Mouse (Mus musculus) CH12.LX (cell line): Measurements from ENCODE around the gene Trpm3. TPM values are rescaled to one million over a fixed set of nuclear protein-coding genes. Genes with fewer than 3 reads are reported as not detected.

ENCODE experiments used
- DNase-seq: peaks from one replicate; pipeline ENCODE4 v3.0.0-alpha.2; 2013; ENCODE audit errors: extremely low read depth
- H3K27ac ChIP-seq: 2 replicates; pipeline ENCODE4 v1.5.1; 2012; ENCODE audit warnings: low read depth, mild to moderate bottlenecking, control low read depth, moderate library complexity; ENCODE audit not compliant: insufficient read depth
- H3K27me3 ChIP-seq: replicated peaks from 2 replicates; pipeline ENCODE3; 2012; ENCODE audit warnings: inconsistent platforms
- H3K36me3 ChIP-seq, 2 experiments: replicated peaks in 1 of 2; 2 replicates each; pipeline versions ENCODE3 to v1.6.1; 2012; ENCODE audit warnings: inconsistent platforms in 1 of 2, low read length in 1 of 2, mild to moderate bottlenecking in 1 of 2, mixed read lengths in 1 of 2, moderate library complexity in 1 of 2; ENCODE audit not compliant: control insufficient read depth in 1 of 2, insufficient read depth in 1 of 2
- H3K4me1 ChIP-seq, 2 experiments: 2 replicates each; pipeline ENCODE4 v1.6.1; 2012; ENCODE audit warnings: inconsistent platforms in 1 of 2, moderate library complexity in 1 of 2; ENCODE audit not compliant: insufficient read depth in 2 of 2, control insufficient read depth in 1 of 2
- H3K4me2 ChIP-seq: 2 replicates; pipeline ENCODE4 v1.6.1; 2012; ENCODE audit warnings: low read depth, mild to moderate bottlenecking, control low read depth; ENCODE audit not compliant: poor library complexity, insufficient read depth, severe bottlenecking
- H3K4me3 ChIP-seq, 3 experiments: fragments of 150-350 bp in 1 of 3; sonication (generic) in 1 of 3; replicated peaks in 1 of 3; 2 replicates each; pipeline versions ENCODE3 to v1.5.1; 2011 to 2012; ENCODE audit warnings: low read depth in 2 of 3, low read length in 2 of 3, mild to moderate bottlenecking in 2 of 3, moderate library complexity in 2 of 3, control low read depth in 1 of 3, improper control_type of control experiment in 1 of 3, inconsistent platforms in 1 of 3, mixed read lengths in 1 of 3; ENCODE audit not compliant: poor library complexity in 1 of 3
- H3K79me2 ChIP-seq: replicated peaks from 2 replicates; pipeline ENCODE4 v1.6.1; 2012; ENCODE audit warnings: mild to moderate bottlenecking, moderate library complexity; ENCODE audit not compliant: control insufficient read depth, poor library complexity, insufficient read depth, severe bottlenecking; ENCODE audit errors: extremely low read depth
- H3K9ac ChIP-seq: 2 replicates; pipeline ENCODE4 v1.6.1; 2012; ENCODE audit warnings: low read depth, mild to moderate bottlenecking, control low read depth, moderate library complexity; ENCODE audit not compliant: insufficient read depth
- H3K9me3 ChIP-seq: replicated peaks from 2 replicates; pipeline ENCODE3; 2012; ENCODE audit warnings: low read length, inconsistent platforms, mixed read lengths
- BHLHE40 ChIP-seq: IDR thresholded peaks from 2 replicates; pipeline ENCODE4 v1.6.1; 2011; ENCODE audit warnings: mild to moderate bottlenecking, low read depth, low read length, improper control_type of control experiment
- CHD1 ChIP-seq: IDR thresholded peaks from 2 replicates; pipeline ENCODE4 v1.6.1; 2012; ENCODE audit warnings: low read depth, low read length, improper control_type of control experiment, inconsistent platforms
- ELF1 ChIP-seq: IDR thresholded peaks from 2 replicates; pipeline ENCODE4 v1.6.1; 2014; ENCODE audit warnings: low read depth, mild to moderate bottlenecking, inconsistent platforms, low read length, improper control_type of control experiment
- ETS1 ChIP-seq: conservative IDR thresholded peaks from 2 replicates; pipeline ENCODE4 v1.6.1; 2012; ENCODE audit warnings: low read depth, mild to moderate bottlenecking, inconsistent platforms, low read length, improper control_type of control experiment, moderate library complexity
- IRF4 ChIP-seq: IDR thresholded peaks from 2 replicates; pipeline ENCODE4 v1.6.1; 2014; ENCODE audit warnings: low read depth, mild to moderate bottlenecking, inconsistent platforms, low read length, improper control_type of control experiment
- JUN ChIP-seq: IDR thresholded peaks from 2 replicates; pipeline ENCODE4 v1.6.1; 2011; ENCODE audit warnings: low read depth, mild to moderate bottlenecking, low read length, improper control_type of control experiment, moderate library complexity; ENCODE audit not compliant: insufficient read depth
- MAX ChIP-seq: IDR thresholded peaks from 2 replicates; pipeline ENCODE4 v1.6.1; 2011; ENCODE audit warnings: low read length, improper control_type of control experiment
- MAZ ChIP-seq: IDR thresholded peaks from 2 replicates; pipeline ENCODE4 v1.6.1; 2012; ENCODE audit warnings: low read depth, mild to moderate bottlenecking, inconsistent platforms, low read length, improper control_type of control experiment, moderate library complexity
- MXI1 ChIP-seq: IDR thresholded peaks from 2 replicates; pipeline ENCODE4 v1.6.1; 2011; ENCODE audit warnings: mild to moderate bottlenecking, low read depth, low read length, improper control_type of control experiment
- MYC ChIP-seq: IDR thresholded peaks from 2 replicates; pipeline ENCODE4 v1.6.1; 2011; ENCODE audit warnings: low read depth, mild to moderate bottlenecking, improper control_type of control experiment, low read length
- NELFE ChIP-seq: IDR thresholded peaks from 2 replicates; pipeline ENCODE4 v1.6.1; 2011; ENCODE audit warnings: low read depth, low read length, improper control_type of control experiment
- POLR2A ChIP-seq: IDR thresholded peaks from 2 replicates; pipeline ENCODE4 v1.6.1; 2011; ENCODE audit warnings: low read depth, mild to moderate bottlenecking, improper control_type of control experiment, low read length
- POLR2AphosphoS2 ChIP-seq: IDR thresholded peaks from 2 replicates; pipeline ENCODE4 v1.6.1; 2011; ENCODE audit warnings: low read depth, low read length, improper control_type of control experiment
- RAD21 ChIP-seq: IDR thresholded peaks from 2 replicates; pipeline ENCODE4 v1.6.1; 2011; ENCODE audit warnings: low read depth, mild to moderate bottlenecking, low read length, improper control_type of control experiment, moderate library complexity
- SMC3 ChIP-seq: IDR thresholded peaks from 2 replicates; pipeline ENCODE4 v1.6.1; 2011; ENCODE audit warnings: low read depth, low read length, improper control_type of control experiment
- TBP ChIP-seq: conservative IDR thresholded peaks from 2 replicates; pipeline ENCODE4 v1.6.1; 2011; ENCODE audit warnings: low read depth, low read length, improper control_type of control experiment
- TCF12 ChIP-seq: IDR thresholded peaks from 2 replicates; pipeline ENCODE4 v1.6.1; 2014; ENCODE audit warnings: low read depth, mild to moderate bottlenecking, inconsistent platforms, low read length, improper control_type of control experiment
- UBTF ChIP-seq: IDR thresholded peaks from 2 replicates; pipeline ENCODE4 v1.6.1; 2012; ENCODE audit warnings: low read depth, mild to moderate bottlenecking, inconsistent platforms, low read length, improper control_type of control experiment, moderate library complexity
- USF1 ChIP-seq: IDR thresholded peaks from 2 replicates; pipeline ENCODE4 v1.6.1; 2014; ENCODE audit warnings: low read depth, mild to moderate bottlenecking, inconsistent platforms, low read length, improper control_type of control experiment
- USF2 ChIP-seq: conservative IDR thresholded peaks from 2 replicates; pipeline ENCODE4 v1.6.1; 2011; ENCODE audit warnings: low read depth, low read length, improper control_type of control experiment
- ZMIZ1 ChIP-seq: IDR thresholded peaks from 2 replicates; pipeline ENCODE4 v1.6.1; 2012; ENCODE audit warnings: low read depth, mild to moderate bottlenecking, inconsistent platforms, low read length, improper control_type of control experiment
- ZNF384 ChIP-seq: IDR thresholded peaks from 2 replicates; pipeline ENCODE4 v1.6.1; 2012; ENCODE audit warnings: low read depth, low read length, improper control_type of control experiment, inconsistent platforms
- dilution Hi-C: fragments of 300-500 bp; cut with MboI; formaldehyde crosslinking; loops from 2 replicates; pipeline ENCODE4 v1.14.3; 2020; ENCODE audit warnings: low sequenced_read_pairs; ENCODE audit not compliant: extremely low pct_unique_long_range_greater_than_20kb, extremely low pct_ligation_motif_present
- in situ Hi-C: fragments of 300-500 bp; cut with MboI; formaldehyde crosslinking; loops from 3 replicates; pipeline ENCODE4 v1.14.3; 2019; ENCODE audit warnings: low sequenced_read_pairs, low pct_ligation_motif_present, low pct_unique_long_range_greater_than_20kb, mixed read lengths
- polyA plus RNA-seq: library from polyadenylated mRNA; unstranded; fragments of >175 nt; gene quantifications from 2 replicates; pipeline ENCODE4 v1.2.1, GENCODE M21; 2012; ENCODE audit warnings: low read depth; ENCODE audit not compliant: insufficient read length
- total RNA-seq, 2 experiments: library from RNA; depleted of rRNA; stranded (reverse); fragments of 300-350 nt in 1 of 2; fragments of >200 nt in 1 of 2; gene quantifications; 2 replicates each; pipeline ENCODE4 v1.2.3; 2012 to 2014

Trpm3 gene
- total and polyA plus RNA-seq, 3 experiments, result 0.01 TPM; not detected in 2

DNA sequence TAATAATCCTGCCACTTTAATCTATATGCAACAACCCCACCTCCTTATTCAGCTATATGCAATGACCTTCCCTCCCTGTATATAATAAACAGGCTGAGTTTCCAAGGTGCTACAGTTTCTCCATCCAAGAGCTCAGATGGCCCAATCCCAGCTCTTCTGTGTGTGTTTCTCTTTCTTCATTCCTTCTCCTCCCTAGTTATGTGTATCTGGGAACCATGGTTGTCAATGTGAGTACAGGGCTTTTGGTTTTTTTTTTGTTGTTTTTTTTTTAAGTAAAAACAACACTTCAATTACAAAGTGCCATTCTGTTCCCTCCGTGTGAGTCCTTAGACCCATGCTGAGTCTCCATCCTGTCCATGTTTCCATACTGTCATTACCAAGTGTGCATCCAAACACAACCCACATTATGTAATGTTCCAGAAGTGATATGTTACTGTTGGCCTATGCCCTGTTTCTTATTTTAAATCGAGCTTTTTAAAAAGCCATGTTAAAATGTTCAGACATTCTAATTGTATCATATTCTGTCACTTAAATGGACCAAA is 879.4 kb downstream of the Trpm3 start:
- no peak overlapping the region for H3K9ac ChIP-seq
- H3K4me1 ChIP-seq, result no peaks in the 10 kb centered on the region
- no peak for DNase-seq
- dilution Hi-C loops (no loop called here), in situ Hi-C loops (no loop called here)
- H3K79me2 ChIP-seq, result no peaks in the 10 kb centered on the region
- no peak overlapping the region for H3K4me2 ChIP-seq
- no peak overlapping the region for H3K4me3 ChIP-seq
- no peaks in the 10 kb centered on the region for H3K27me3 ChIP-seq
- H3K36me3 ChIP-seq, result no peaks in the 10 kb centered on the region
- TF ChIP-seq MAX (no peak), ZMIZ1 (no peak), MAZ (no peak)
- no peak overlapping the region for H3K27ac ChIP-seq
- H3K9me3 ChIP-seq, result peaks cover 2% of the 10 kb centered on the region

DNA sequence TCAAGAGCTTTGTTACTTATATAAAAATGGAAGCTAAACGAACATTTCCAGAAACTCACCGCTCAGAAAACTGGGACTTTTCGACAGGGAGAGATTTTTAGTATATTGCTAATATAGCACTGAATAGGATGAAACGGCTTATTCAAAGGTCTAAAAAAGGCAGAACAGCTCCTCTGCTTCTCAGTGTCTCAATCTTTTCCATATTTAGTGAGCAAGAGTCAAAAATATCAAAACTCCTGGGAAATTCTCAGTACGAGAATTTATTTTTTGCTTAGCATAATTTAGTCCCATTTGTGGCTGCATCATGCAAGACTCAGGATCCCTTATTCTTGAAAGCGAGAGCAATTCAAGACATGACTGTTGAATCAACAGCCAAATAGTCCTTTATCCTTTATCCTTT is 884.1 kb downstream of the Trpm3 start:
- H3K36me3 ChIP-seq, result no peaks in the 10 kb centered on the region
- H3K4me1 ChIP-seq, result no peaks in the 10 kb centered on the region
- H3K4me2 ChIP-seq, result no peak overlapping the region
- DNase-seq, result no peak
- no peak overlapping the region for H3K4me3 ChIP-seq
- no peaks in the 10 kb centered on the region for H3K9me3 ChIP-seq
- dilution Hi-C loops (no loop called here), in situ Hi-C loops (no loop called here)
- H3K27me3 ChIP-seq, result no peaks in the 10 kb centered on the region
- TF ChIP-seq USF1 (no peak), UBTF (no peak), RAD21 (no peak), ETS1 (no peak), IRF4 (no peak), MYC (no peak), TBP (no peak), SMC3 (no peak), USF2 (no peak), ZNF384 (no peak), NELFE (no peak), BHLHE40 (no peak), POLR2A (no peak), MXI1 (no peak), JUN (no peak), POLR2AphosphoS2 (no peak), TCF12 (no peak), ELF1 (no peak), MAZ (no peak), CHD1 (no peak)
- H3K9ac ChIP-seq, result no peak overlapping the region
- H3K79me2 ChIP-seq, result no peaks in the 10 kb centered on the region
- H3K27ac ChIP-seq, result no peak overlapping the region
